Mouse (Mus musculus): ENCODE measurements around the gene Snrnp35.

Gene Snrnp35

DNA sequence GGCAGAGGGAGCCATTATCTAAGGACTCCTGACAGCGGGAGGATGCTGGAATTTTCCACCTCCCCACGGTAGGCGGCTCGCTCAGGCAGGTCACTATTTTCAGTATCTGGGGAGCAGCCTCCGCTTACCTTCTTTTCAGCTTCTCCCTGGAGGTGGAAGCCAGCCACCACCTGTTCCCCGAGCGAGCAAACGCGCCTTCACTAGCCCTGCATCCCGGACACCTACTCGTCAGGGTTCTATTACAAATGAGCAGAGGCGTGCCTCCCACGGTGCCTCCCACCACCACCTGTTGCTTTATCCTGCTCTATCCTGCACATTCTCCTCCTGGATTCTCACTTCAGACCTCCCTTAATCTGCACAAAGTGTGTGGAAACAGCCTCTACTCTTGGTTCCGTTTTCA is 20.8 kb downstream of the Snrnp35 start:
- no peak for DNase-seq

DNA sequence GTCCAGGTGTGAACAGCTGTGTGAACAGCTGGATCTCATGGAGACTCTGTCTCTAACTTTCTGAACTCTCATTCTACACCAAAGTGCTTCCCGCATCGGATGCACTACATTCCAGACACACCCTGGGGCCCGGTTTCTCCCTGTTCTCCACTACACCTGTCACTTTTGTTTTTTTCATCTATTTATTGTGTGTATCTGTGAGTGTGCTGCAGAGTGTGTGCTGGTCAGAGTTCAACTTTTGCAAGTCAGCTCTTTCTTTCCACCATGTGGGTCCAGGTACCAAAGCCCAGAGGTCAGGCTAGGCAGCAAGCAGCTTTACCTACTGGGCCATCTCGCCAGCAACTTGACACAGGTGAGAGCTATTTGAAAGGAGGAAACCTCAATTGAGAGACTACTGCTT is 22.3 kb downstream of the Snrnp35 start:
- no peak for DNase-seq

GRCm38 (mm10) chr5:124506731-124507359 is 23.9 kb downstream of the Snrnp35 start:
- peak; percentile 66 to 80 for DNase-seq

- peak; percentile 47 to 74 for DNase-seq
Observed at GRCm38 (mm10) chr5:124509200-124509599, 26.3 kb downstream of the Snrnp35 start.

DNA sequence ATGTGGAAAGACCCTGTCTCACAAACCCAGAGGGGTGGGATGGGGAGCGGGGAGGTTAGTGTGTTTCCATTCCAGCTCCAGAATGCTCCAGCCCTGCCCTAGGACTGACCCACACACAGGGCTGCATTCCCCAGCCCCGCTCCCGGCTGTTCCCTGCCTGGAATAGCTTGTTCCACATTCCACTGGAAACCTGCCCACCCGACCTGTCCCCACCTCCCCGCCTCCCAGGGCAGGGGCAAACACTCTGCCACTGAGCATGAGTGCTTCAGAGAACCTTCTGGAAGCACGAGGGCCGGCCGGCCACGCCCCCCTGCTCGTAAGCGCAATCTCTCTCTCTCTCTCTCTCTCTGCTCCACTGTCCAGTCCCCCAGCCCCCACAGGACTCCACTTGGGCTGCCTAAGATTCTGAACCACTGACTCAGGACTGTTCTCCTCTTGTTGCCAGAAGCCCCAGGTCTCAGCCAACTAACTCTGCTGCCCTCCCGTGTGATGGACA is 26.9 kb downstream of the Snrnp35 start:
- DNase-seq, result peak; percentile 93 to 96

DNA sequence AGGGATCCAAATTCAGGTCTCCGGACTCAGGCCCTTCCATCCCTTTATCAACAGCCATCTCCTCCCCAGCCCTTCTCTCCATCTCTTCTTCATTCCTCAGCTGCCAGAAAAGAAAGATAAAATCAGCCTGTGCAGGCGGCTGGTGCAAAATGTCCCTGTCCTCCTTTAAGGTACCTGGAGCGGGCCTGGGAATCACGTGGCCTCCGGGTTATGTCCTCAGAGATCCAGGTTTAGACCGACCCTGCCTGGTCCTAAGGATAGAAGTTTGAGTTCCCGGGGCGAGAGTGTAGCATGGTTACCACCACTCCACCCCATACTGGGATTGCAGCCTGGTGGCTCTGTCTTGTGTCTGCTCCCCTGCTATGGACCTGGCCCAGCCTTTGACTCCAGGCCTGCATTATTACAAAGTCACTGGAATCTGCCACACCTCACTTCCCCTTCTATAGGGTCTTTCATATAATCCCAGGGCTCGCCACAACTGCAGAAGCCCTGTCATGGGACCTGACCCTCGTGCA is 27.7 kb downstream of the Snrnp35 start:
- no peak for DNase-seq

DNA sequence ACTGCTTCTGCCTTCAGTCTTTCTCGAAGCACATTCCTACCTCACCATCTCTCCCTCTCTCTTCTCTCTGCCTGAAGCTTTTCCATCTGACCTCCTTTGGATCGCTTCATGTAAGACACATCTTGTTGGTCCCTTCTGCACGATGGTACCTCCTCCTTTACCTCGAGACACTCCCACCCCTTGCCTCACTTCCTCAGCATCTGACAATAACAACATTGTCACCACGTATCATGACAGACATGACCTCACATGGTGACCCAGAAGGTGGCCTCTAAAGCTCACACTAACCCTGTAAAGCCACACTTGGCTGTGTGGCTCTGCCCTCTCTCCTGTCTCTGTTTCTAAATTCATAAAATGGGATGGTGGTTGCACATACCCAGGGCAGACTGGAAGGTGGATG is 32.9 kb downstream of the Snrnp35 start:
- DNase-seq, result no peak

DNA sequence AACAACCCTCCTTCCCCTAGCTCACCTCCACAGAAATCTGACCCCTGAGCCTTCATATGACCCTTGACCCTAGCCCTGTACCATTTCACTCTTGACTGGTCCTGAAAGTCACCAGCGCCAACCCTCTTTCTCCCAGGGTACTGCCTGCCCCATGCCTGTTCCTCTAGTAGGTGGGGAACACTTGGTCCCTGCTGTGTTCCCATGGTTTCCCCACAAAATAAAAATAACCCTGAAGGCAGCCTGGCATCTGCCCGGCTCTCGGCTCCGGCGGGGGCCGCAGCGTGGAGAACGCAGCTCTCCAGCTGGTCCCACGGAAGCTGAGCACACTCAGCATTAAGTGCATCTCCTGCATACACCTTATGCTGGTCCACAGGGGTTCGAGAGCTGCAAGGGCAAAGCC is 35.7 kb downstream of the Snrnp35 start:
- no peak for DNase-seq

- DNase-seq, result no peak
Observed at GRCm38 (mm10) chr5:124521588-124521987, 38.7 kb downstream of the Snrnp35 start.

DNA sequence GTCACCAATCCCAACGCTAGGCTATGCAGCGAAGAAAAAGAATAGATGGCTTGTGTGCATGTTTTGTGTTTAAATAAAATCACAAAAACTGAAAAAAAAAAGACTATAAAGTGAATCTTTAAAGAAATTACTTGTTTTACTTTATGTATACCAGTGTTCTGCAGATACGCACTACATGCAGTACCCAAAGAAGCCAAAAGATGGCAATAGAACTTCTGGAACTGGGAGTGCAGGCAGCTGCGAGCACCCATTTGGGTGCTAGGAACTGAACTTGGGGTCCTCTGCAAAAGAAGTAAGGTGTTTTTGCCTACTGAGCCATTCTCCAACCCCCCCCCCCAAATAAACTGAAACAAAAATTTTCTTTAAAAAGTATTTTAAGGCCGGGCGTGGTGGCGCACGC is 40.1 kb downstream of the Snrnp35 start:
- DNase-seq, result no peak

DNA sequence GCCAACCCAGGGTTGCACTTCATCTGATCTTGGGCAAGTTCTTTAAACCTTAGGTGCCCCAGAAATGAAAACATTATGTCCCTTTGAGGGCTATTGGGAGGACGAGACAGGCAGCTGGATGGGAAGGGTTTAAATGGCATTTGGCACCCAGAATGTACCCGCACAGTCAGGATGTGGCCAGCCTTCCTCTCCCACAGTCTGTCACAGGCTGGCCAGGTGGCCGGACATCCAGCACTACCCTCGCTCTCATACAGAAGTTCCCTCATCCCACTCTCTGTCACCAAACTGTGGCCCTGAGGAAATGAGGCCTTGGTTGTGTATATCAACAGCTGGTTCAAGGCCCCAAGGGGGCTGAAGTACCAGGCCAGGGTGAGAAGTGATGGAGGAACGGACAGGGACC is 42.0 kb downstream of the Snrnp35 start:
- no peak for DNase-seq

DNA sequence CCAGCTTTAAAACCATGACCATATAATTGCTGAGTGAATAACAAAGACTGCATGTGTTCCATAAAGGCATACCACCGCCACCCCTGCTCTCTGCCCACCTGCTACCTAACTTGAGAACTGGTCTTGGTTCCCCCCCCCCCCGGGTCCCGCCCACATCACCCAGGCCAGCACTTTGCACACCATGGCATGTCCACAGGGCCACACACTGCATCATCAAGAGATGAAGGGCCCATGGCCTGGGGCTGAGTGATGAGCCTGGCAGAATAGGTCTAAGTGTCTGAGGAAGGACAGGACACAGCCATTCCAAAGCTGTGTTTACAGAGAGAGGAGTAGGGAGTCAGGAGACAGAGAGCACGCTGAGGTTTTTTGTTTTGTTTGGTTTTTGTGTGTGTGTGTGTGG is 45.4 kb downstream of the Snrnp35 start:
- DNase-seq, result no peak

- peak; percentile 40 to 42 for DNase-seq
Observed at GRCm38 (mm10) chr5:124528791-124529190, 45.9 kb downstream of the Snrnp35 start.

DNA sequence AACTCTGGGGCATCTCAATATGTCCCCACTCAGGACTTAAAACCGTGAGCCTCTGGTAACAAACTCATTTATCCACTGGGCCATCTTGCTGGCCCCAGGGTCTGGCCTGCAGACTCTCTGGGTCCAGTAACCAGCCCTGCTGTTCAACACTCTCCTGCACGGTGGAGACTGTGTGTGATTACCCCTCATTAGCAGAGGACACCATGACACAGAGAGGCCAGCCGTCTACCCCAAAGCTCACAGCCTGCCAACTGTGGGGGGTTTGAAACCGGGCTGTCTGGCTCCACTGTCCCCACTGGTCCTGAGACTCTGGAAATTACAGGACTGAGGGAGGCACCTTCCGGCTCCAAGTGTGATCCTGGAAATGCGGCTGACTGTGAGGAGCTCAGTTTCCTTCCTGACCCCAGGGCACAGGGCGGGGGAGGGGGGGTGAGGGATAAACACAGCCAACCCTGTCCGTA is 46.3 kb downstream of the Snrnp35 start:
- peak; percentile 38 to 65 for DNase-seq

- no peak for DNase-seq
Observed at GRCm38 (mm10) chr5:124529697-124530096, 46.8 kb downstream of the Snrnp35 start.

- peak; percentile 83 to 87 for DNase-seq
Observed at GRCm38 (mm10) chr5:124530655-124531582, 48.0 kb downstream of the Snrnp35 start, which contains the start of gene Rilpl1. Rilpl1 (minus strand) TSS chr5:124531391.

DNA sequence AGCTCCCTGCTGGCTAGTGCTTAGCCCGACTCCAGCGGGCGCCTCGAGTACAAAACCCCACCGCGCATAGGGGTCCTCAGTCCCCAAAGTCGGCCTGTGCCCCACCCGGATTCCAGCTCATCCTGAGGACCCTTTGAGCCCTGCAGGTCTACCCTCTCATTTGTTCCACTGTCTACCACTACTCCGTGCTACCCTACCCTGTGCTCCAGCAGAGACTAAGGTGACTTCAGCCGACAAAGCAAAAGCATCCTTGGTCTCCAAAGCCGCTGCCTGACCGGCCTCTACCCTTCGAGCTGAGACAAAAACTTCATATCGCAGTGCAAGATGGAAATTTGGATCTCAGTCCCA is 48.6 kb downstream of the Snrnp35 start:
- DNase-seq, result no peak

DNA sequence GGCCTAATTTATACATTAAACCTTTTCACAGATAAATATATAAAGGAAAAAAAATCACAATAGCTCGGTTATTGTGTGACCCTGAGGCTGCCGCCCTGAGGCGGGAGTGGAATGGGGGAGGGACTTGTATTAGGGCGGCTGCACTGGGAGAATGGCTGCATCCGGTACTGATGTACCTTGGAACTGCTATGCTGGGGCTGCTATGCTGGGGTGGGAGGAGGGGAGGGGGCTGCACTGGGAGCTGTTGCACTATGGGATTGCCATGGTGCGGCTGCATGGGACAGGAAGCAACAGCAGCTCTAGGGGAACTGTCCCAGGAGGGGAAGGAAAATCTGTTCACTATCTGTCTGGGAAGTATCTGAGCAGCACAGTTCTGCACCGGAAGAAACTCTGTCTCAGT is 49.5 kb downstream of the Snrnp35 start:
- no peak for DNase-seq

DNA sequence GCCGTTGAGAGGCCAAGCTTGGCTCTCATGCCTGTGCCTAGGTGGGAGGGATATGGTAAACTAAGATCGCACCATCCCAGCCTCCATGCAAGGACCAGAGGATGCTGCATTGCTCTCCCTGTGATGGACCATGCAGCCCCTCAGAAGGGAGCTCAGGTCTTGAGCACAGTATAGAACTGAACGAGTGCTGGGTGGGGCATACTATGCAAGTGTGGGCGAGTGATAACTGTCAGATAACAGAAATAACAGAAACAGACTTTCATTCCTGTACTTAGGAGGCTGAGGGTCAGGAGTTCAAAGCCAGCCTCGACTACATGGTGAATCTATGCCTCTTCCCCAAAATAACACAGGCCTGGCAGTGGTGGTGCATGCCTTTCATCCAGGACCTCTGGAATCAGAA is 52.1 kb downstream of the Snrnp35 start:
- DNase-seq, result no peak

DNA sequence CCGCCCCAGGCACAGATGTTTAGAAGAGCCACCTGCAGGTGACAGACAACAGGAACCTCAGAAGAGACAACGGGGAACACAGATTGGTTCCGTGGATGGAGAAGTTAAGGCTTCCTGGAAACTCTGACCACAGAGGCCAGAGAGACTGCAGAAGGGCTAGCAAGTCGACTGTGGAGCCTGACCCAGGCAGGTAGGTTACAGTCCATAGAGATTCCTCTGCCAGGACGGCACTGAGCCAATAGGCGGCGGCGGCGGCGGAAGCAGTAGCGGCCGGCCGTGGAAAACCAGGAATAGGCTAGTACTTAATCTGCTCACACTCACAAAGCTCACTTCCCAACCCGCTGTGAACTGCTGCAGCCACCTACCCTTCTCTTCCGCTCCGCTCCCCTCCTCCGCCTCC is 53.8 kb downstream of the Snrnp35 start:
- DNase-seq, result peak; percentile 69 to 81

GRCm38 (mm10) chr5:124538813-124539792 is 56.2 kb downstream of the Snrnp35 start:
- peak; percentile 64 to 81 for DNase-seq

DNA sequence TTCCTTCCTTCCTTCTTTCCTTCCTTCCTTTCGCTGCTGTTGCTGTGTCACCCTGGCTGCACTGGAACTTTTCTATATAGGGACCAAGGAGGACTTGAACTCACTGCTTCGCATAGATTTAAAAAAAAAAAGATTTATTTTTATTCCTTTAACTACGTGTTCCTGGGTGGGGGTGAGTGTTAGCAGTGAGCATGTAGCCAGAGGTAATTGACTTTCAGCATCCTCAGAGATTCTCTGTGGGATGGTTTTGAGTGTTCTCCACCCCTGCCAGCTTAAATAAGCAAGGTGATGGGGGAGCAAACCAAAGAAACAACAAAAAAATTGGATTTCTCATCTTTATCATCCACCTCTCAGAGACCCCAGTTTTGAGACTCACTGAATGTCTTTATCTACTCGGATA is 57.0 kb downstream of the Snrnp35 start:
- DNase-seq, result no peak

Measured in lung, adult 18-20 months (tissue).